Mouse (Mus musculus) inflammation-experienced regulatory T-cells, adult 6 months (primary cell): ENCODE data around the gene Atp6ap1. TPM values are rescaled to one million over a fixed set of nuclear protein-coding genes. Genes with fewer than 3 reads are reported as not detected.

Experiments
- ATAC-seq: one replicate; pipeline ENCODE4 v1.8.0; 2017
- polyA plus RNA-seq, 3 experiments: library from polyadenylated mRNA; unstranded; fragments of 100-300 nt; shearing (Covaris generic); gene quantifications; one replicate each; pipeline ENCODE4 v1.2.1; 2017

Atp6ap1 gene
- polyA plus RNA-seq, 3 experiments from 2014 or later: 130 to 165 (median 156) TPM

DNA sequence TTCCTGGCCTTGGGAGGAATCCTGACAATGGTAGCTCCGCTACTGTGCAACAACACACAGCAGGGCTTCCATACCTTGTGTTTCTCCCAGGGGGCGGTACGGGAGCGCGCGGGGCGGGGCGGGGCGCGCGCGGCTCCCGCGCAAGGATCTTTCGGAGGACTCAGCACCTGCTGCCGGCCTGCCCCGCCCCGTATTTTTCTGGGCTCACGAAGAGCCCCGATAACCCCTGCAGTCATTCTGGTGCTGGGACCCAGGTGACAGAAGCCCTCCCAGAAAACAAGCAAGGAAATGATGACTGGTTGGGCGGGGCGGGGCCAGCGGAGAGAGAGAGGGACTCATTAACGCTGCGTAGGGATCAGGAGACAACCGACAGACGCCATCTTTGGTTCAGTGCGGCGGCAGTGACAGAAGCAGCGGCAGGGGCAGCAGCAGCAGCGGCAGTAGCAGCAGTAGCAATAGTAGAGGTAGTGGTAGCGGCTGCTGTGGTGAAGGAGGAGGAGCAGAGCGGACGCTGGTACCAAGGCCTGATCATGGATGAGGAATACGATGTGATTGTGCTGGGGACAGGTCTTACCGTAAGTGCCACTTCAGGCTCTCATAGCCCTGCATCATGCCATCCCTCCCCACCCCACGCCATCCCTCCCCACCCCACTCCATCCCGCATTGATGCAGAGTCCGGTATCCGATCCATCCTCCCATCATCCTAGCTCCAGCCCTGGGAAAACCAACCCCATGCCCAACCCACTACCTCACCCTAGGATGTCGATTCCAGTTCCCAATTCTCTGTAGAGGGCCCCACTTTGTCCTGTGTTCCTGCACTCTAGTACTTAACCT is 8.2 kb downstream of the Atp6ap1 start, which contains the start of gene Gdi1:
TSS of gene Gdi1 (plus strand) at position 132 of the 834 bp plus-strand sequence.
- ATAC-seq: peak; percentile 84

- ATAC-seq: peak; percentile 99
Observed at GRCm38 (mm10) chrX:74312540-74313464, 15.9 kb downstream of the Atp6ap1 start, which contains the start of gene Fam50a. Gene Fam50a, plus strand, starts transcription at chrX:74313033.

DNA sequence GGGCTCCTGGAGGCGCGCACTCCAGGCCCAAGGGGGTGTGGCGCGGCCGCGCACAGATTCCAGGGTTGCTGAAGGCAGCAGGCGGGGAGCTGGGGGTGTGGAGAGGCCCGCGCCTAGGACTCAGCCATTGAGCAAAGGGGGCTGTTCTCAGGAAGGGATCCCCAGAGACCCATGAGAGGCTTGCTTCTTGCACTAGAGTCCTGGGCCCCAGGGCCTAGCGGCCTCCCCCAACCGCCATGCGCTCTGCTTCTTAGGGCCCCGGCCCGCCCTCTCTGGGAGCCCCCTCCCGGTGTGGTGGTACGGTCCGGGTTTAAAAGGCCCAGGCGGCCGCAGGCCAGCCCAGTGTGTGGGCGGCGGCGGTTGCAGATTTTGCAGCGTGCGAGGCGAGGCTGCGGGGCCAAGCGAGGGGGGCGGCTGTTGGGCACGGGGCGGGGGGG is 31.8 kb downstream of the Atp6ap1 start, which contains the start of gene Plxna3:
TSS of gene Plxna3 (plus strand) at position 342 of the 437 bp plus-strand sequence.
- peak; percentile 73 for ATAC-seq

DNA sequence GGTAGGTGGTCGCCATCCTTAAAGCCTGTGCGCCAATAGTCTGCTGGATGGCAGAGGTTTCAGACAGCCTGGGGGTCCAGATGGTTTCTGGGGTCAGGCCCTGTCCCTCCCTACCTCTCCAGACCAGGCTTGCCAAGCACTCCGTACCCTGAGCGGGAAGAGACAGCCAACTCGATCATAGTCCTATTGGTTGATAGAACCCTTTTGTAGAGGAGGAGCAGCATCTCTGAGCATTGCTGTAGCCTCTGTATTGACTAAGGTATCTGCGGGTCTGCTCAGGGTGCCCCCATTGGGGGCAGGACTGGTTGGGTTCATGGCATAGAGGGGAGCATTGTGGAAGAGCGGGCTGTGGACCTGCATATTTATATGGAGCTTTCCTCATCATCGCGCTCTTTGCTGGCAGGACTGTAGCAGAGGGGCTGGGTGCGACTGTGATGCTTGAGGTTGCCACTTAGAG is 32.3 kb downstream of the Atp6ap1 start:
- no peak for ATAC-seq

DNA sequence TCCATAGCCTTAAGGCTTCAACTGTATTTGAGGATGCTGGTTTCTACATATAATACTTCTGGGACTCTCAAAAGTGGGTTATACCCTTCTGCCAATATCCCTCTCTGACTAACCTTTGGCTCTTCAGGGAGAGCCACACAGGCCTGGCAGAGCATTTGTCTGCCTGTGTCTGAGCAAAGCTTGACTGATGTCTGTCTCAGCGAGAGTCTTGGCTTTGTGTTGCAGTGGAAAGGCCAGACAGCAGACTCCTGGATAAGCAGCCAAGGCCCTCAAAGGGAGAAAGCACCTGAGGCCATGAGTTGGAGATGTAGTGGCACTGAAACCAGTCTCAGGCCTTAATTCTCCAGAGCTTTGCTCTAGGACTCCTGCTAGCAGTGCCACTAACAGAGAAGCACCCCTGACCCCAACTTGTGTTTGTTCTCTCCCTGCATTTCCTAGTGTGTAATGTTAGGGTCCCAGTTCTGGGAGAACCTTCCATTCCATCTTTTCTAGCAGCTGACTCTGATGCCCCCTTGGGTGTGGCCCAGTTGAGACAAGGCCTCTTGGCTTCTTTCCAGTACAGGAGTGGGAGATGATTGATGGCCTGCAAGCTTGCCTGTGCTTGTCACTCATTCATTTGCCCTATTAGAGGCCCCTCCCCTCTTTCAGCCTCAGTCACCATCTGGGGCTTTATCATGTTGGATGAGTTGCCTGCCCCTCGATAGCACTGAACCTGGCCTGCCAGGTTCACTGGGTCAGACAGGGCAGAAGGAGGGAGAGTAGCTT is 33.5 kb downstream of the Atp6ap1 start:
- ATAC-seq: no peak

DNA sequence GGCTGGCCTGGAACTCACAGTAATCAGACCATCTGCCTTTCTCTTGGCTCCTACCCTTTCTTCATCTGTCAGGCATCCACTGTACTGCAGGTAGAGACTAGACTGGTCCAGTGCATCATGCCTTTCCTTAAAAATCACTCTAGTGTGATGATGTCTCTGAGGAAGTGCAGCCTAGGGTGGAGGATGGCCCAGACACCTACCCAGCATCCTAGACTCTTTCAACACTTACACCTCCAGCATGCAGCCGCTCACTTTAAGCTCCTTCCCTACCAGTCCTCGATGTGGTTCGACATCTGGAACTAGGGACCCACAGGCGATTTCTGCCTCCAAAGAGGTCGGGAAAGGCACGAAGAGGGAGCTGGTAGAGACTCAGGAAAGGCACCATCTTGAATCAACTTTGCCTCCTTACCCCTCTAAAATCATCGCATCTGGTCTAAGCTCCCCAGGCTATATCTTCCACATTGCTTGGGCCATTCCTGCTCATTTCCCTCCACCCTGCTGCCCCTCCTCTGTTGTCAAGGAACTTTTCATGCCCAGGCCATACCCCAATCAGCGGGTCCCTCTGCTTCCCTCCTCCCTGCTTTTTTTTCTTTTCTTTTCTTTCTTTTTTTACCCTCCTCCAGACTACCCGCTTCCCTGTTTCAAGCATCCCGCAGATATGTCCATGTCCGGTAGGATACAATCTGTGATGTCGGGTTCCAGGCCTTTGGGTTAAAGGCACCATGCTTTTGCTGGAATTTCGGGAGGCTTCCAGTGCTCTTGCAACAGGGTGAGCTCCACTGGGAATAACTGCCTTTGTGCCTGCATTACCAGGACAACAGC is 56.0 kb downstream of the Atp6ap1 start:
- ATAC-seq: no peak

DNA sequence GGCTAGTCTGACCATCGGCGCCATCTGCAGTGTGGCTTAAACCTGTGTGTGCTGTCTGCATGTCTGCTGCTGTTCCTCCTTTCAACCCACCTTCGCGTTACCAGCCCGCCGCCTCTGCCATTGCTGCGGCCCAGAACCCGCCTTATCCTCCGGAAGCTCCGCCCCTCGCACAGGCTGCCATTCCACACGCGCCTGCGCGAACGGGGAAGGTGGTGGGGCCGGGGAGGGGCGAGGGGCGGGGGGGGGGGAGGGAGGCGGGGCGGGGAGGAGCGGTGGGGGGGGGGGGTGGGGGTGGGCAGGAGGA is 56.5 kb downstream of the Atp6ap1 start, which contains the start of gene Lage3:
TSS of gene Lage3 (minus strand) at position 152 of the 304 bp plus-strand sequence.
- ATAC-seq: peak; percentile 84

Other genes starting within 250 kb of the Atp6ap1 start
- not detected for gene Opn1mw, start 169.6 kb upstream of the Atp6ap1 start, polyA plus RNA-seq
- gene Mecp2, start 161.7 kb upstream of the Atp6ap1 start, polyA plus RNA-seq: 10 to 100 TPM; 11.5 to 22.5 (median 20.6) TPM
- not detected for gene Tex28, start 129.3 kb upstream of the Atp6ap1 start, polyA plus RNA-seq
- gene Tktl1, start 119.8 kb upstream of the Atp6ap1 start, polyA plus RNA-seq: 1 to 10 TPM; 3.3 to 4.3 (median 4.0) TPM
- 100 to 1,000 TPM; 222 to 338 (median 279) TPM for gene Flna, start 47.3 kb upstream of the Atp6ap1 start, polyA plus RNA-seq
- gene Emd, start 42.4 kb upstream of the Atp6ap1 start, polyA plus RNA-seq: 10 to 100 TPM; 22.4 to 91.9 (median 32.8) TPM
- 1,000 to 10,000 TPM in 1 of 3 experiments, 100 to 1,000 TPM in 2; 478 to 1,649 (median 679) TPM for gene Rpl10, start 26.3 kb upstream of the Atp6ap1 start, polyA plus RNA-seq
- 10 to 100 TPM; 28.8 to 66.0 (median 58.8) TPM for gene Taz, start 15.2 kb upstream of the Atp6ap1 start, polyA plus RNA-seq
- gene Dnase1l1, start 14.8 kb upstream of the Atp6ap1 start, polyA plus RNA-seq: 10 to 100 TPM; 17.0 to 35.0 (median 23.7) TPM
- gene Gdi1, start 7.9 kb downstream of the Atp6ap1 start, polyA plus RNA-seq: 100 to 1,000 TPM; 167 to 342 (median 246) TPM
- gene Fam50a, start 15.9 kb downstream of the Atp6ap1 start, polyA plus RNA-seq: 10 to 100 TPM; 54.7 to 72.5 (median 72.5) TPM
- 1 to 10 TPM; 1.6 to 6.5 (median 4.6) TPM for gene Plxna3, start 32.0 kb downstream of the Atp6ap1 start, polyA plus RNA-seq
- gene Lage3, start 56.5 kb downstream of the Atp6ap1 start, polyA plus RNA-seq: 10 to 100 TPM; 70.0 to 79.0 (median 77.5) TPM
- 10 to 100 TPM; 40.7 to 90.2 (median 68.6) TPM for gene Ubl4a, start 76.1 kb downstream of the Atp6ap1 start, polyA plus RNA-seq
- 10 to 100 TPM; 18.1 to 31.3 (median 27.1) TPM for gene Slc10a3, start 76.3 kb downstream of the Atp6ap1 start, polyA plus RNA-seq
- gene Fam3a, start 96.2 kb downstream of the Atp6ap1 start, polyA plus RNA-seq: 10 to 100 TPM; 15.0 to 30.8 (median 30.5) TPM
- gene Ikbkg, start 96.2 kb downstream of the Atp6ap1 start, polyA plus RNA-seq: 10 to 100 TPM; 34.9 to 43.6 (median 39.3) TPM
- gene G6pdx, start 132.1 kb downstream of the Atp6ap1 start, polyA plus RNA-seq: 10 to 100 TPM; 25.4 to 32.9 (median 31.4) TPM
- not detected for gene Gm6880, start 184.3 kb downstream of the Atp6ap1 start, polyA plus RNA-seq